Mouse (Mus musculus): ENCODE results near the gene Klhl7.

Gene Klhl7

GRCm38 (mm10) chr5:24172092-24172491, 71.7 kb downstream of the Klhl7 start:
- no peak for DNase-seq (ENCODE audit: low read depth, low spot score)

GRCm38 (mm10) chr5:24181514-24182295, 81.3 kb downstream of the Klhl7 start:
- no peak for DNase-seq (ENCODE audit: low read depth, low spot score)

GRCm38 (mm10) chr5:24182296-24182734, 81.9 kb downstream of the Klhl7 start:
- DNase-seq (ENCODE audit: low read depth, low spot score) = no peak

DNA sequence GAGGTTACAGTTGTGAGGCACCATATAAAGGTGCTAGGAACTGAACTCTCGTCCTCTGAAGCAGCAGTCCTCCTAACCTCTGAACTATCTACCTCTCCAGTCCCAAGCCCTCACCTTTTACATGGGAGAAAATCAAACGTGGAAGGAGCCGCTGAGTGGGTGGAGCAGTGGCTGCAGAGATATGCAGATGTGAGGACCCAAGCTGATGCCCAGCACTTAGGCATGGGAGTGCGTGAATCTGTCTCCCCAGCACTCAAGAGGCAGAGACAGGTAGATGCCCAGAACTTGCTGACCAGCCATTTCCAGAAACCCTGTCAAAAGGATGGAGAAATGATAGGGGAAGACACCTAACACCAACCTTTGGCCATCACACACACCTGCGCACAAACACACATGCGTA, 82.7 kb downstream of the Klhl7 start:
- DNase-seq (ENCODE audit: low read depth, low spot score) = no peak

DNA sequence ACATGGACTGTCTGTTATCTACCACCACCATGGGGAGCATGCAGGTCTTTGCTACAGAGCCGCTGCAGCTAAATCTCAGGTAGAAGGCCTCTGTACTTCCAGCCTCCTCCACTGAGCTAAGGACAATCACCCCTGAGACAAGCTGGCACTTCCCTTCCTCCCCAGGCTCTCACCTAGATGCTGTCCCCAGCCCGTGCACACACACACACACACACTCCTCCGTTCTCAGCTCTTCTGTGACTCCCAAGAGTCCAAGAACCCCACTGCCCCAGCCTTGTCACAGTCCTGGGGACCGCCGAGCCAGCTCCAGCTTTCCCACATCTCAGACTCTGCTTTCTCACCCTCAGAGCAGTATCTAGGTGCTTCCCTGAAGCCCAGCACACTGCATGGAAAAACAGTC, 83.6 kb downstream of the Klhl7 start:
- DNase-seq (ENCODE audit: low read depth, low spot score) = no peak

DNA sequence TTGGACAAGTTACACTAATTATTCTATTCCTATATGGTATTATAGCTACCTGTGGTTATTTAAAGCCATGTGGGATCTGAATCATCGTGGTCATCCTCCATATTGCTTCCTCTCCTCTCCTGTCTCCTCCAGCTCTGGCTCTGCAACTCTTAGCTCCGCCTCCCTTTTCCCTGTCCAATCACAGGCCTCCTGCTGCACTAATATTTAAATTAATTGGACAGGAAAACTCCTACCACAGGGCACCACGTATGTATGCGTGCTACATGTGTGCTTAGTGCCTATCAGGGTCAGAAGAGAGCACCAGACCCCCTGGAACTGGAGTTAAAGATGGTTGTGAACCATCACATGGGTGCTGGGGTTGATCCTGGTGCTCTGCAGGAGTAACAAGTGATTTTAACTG, 88.1 kb downstream of the Klhl7 start:
- no peak for DNase-seq (ENCODE audit: low read depth, low spot score)

DNA sequence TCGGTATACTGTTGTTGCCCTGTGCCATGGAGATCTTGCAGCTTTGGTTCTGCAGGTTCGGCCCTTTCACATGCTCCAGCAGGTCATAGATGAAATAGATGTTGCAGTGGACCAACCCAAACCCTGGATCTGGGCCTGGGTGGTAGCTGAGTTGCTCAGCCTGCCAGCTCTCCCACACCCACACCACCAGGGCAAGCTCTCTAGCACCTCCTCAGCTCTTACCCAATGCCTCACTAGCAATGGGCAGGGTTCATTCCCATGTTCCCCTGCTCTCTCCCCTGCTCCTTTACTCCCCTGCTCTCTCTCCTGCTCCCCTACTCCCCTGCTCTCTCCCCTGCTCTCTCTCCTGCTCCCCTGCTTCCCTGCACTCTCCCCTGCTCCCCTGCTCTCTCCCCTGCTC, 91.4 kb downstream of the Klhl7 start:
- no peak for DNase-seq (ENCODE audit: low read depth, low spot score)

DNA sequence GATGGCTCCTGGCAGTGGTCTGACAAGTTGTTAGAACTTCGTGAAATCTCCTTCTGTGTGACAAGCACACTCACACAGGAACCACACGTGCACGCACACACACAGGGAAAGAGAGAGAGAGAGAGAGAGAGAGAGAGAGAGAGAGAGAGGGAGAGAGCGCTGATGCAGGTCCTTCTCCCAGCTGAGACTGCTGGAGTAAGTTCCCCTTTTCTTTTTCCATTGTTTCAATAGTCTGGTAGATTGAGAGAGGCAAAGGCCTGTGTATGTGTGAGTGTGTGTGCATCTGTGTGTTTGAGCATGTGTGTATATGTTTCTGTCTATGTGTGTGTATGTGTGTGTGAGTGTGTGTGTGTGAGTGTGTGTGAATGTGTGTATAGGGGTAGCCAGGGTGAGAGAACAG, 100.6 kb downstream of the Klhl7 start:
- no peak for DNase-seq (ENCODE audit: low read depth, low spot score)

- DNase-seq (ENCODE audit: low read depth, low spot score) = no peak
Measured at GRCm38 (mm10) chr5:24202492-24202891, 102.1 kb downstream of the Klhl7 start.

GRCm38 (mm10) chr5:24203266-24203665, 102.9 kb downstream of the Klhl7 start:
- DNase-seq (ENCODE audit: low read depth, low spot score) = no peak

DNA sequence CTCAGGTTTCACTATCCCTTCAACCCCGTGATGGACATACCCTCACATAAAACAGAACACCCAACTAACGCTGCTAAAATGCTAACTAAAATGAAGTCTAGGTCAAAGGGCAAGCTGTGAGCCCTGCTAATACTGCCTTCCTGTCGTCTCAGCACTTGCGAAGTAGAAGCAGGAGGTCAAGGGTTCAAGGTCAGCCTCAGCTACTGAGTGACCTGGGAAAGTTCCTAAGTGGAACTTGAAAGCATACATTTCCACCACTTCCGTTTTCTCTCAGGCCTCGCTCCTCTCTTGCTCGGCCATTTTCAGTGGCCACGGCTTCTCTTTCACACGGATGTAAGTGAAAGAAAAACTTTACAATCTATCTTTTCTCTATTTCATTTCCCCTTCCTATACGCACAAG, 107.6 kb downstream of the Klhl7 start:
- DNase-seq (ENCODE audit: low read depth, low spot score) = peak; percentile 95

GRCm38 (mm10) chr5:24208505-24208904, 108.1 kb downstream of the Klhl7 start:
- no peak for DNase-seq (ENCODE audit: low read depth, low spot score)

All from ES-CJ7 (cell line).